Mouse (Mus musculus): ENCODE data around the gene Flt4. TPM values are rescaled to one million over a fixed set of nuclear protein-coding genes. Genes with fewer than 3 reads are reported as not detected.

The Flt4 gene
- total and polyA plus RNA-seq, 2 experiments from 2014 or later, result 1.1 to 2.9 TPM

GRCm38 (mm10) chr11:49650113-49650993, 41.3 kb downstream of the Flt4 start:
- DNase-seq (peak; percentile 37), ATAC-seq (no peak)
- WGBS, result 63% methylated on average over 18 of the region's 18 CpGs
- no peaks in the 10 kb centered on the region for H3K27me3 ChIP-seq (ENCODE audit: insufficient read depth, low read length)
- H3K4me3 ChIP-seq (ENCODE audit: low read depth, low read length), result no peak overlapping the region
- H3K4me1 ChIP-seq (ENCODE audit: insufficient read depth), result peaks cover 3% of the 10 kb centered on the region; the same call in 1 of the 2 replicates
- no peak overlapping the region for H3K27ac ChIP-seq (ENCODE audit: low read depth, low read length)
- H3K9ac ChIP-seq, result no peak overlapping the region
- H3K4me2 ChIP-seq (ENCODE audit: low read depth), result no peak overlapping the region
- no peaks in the 10 kb centered on the region for H3K36me3 ChIP-seq (ENCODE audit: insufficient read depth)
- H3K9me3 ChIP-seq (ENCODE audit: low read length), result no peaks in the 10 kb centered on the region
- TF ChIP-seq CTCF (IDR thresholded peaks at IDR 0.05; ENCODE audit: low read depth), result peak; percentile 48; the same call in 1 of the 2 replicates

GRCm38 (mm10) chr11:49650994-49651761, 42.1 kb downstream of the Flt4 start:
- Histone ChIP-seq H3K4me2 (ENCODE audit: low read depth) (no peak overlapping the region), H3K27ac (ENCODE audit: low read depth, low read length) (no peak overlapping the region), H3K9me3 (ENCODE audit: low read length) (no peaks in the 10 kb centered on the region), H3K27me3 (ENCODE audit: insufficient read depth, low read length) (no peaks in the 10 kb centered on the region), H3K36me3 (ENCODE audit: insufficient read depth) (no peaks in the 10 kb centered on the region), H3K9ac (no peak overlapping the region), H3K4me3 (ENCODE audit: low read depth, low read length) (no peak overlapping the region), H3K4me1 (ENCODE audit: insufficient read depth) (peaks cover 3% of the 10 kb centered on the region; the same call in 1 of the 2 replicates)
- TF ChIP-seq CTCF (IDR thresholded peaks at IDR 0.05; ENCODE audit: low read depth), result no peak
- ATAC-seq (no peak), DNase-seq (no peak)
- 82% methylated on average over 16 of the region's 16 CpGs for WGBS

- Histone ChIP-seq H3K27me3 (ENCODE audit: insufficient read depth, low read length) (no peaks in the 10 kb centered on the region), H3K27ac (ENCODE audit: low read depth, low read length) (no peak overlapping the region), H3K9ac (no peak overlapping the region), H3K36me3 (ENCODE audit: insufficient read depth) (no peaks in the 10 kb centered on the region), H3K4me2 (ENCODE audit: low read depth) (no peak overlapping the region), H3K4me1 (ENCODE audit: insufficient read depth) (peaks cover 3% of the 10 kb centered on the region; the same call in 1 of the 2 replicates), H3K9me3 (ENCODE audit: low read length) (no peaks in the 10 kb centered on the region), H3K4me3 (ENCODE audit: low read depth, low read length) (no peak overlapping the region)
- no peak for TF ChIP-seq CTCF (IDR thresholded peaks at IDR 0.05; ENCODE audit: low read depth)
- DNase-seq, result no peak
- WGBS, result 91% methylated on average over 10 of the region's 10 CpGs
- ATAC-seq, result no peak
Measured at GRCm38 (mm10) chr11:49651762-49652322, 42.8 kb downstream of the Flt4 start.

GRCm38 (mm10) chr11:49652401-49653078, 43.5 kb downstream of the Flt4 start:
- Histone ChIP-seq H3K27ac (ENCODE audit: low read depth, low read length) (no peak overlapping the region), H3K9me3 (ENCODE audit: low read length) (no peaks in the 10 kb centered on the region), H3K36me3 (ENCODE audit: insufficient read depth) (no peaks in the 10 kb centered on the region), H3K4me3 (ENCODE audit: low read depth, low read length) (no peak overlapping the region), H3K4me1 (ENCODE audit: insufficient read depth) (peaks cover 3% of the 10 kb centered on the region; the same call in 1 of the 2 replicates), H3K4me2 (ENCODE audit: low read depth) (peak overlapping the region; percentile 32), H3K27me3 (ENCODE audit: insufficient read depth, low read length) (no peaks in the 10 kb centered on the region), H3K9ac (no peak overlapping the region)
- peak; percentile 90 for ATAC-seq
- DNase-seq, result peak; percentile 88
- 23% methylated on average over 19 of the region's 19 CpGs for WGBS
- peak; percentile 79 for TF ChIP-seq CTCF (IDR thresholded peaks at IDR 0.05; ENCODE audit: low read depth)

- Histone ChIP-seq H3K27ac (ENCODE audit: low read depth, low read length) (no peak overlapping the region), H3K27me3 (ENCODE audit: insufficient read depth, low read length) (no peaks in the 10 kb centered on the region), H3K4me3 (ENCODE audit: low read depth, low read length) (no peak overlapping the region), H3K36me3 (ENCODE audit: insufficient read depth) (no peaks in the 10 kb centered on the region), H3K4me2 (ENCODE audit: low read depth) (peak overlapping the region; percentile 32), H3K9ac (no peak overlapping the region), H3K9me3 (ENCODE audit: low read length) (no peaks in the 10 kb centered on the region), H3K4me1 (ENCODE audit: insufficient read depth) (peaks cover 3% of the 10 kb centered on the region; the same call in 1 of the 2 replicates)
- DNase-seq (no peak), ATAC-seq (0 out of 2 replicates have a peak, but pooled peaks have one; percentile 6)
- WGBS, result 42% methylated on average over 11 of the region's 11 CpGs
- no peak for TF ChIP-seq CTCF (IDR thresholded peaks at IDR 0.05; ENCODE audit: low read depth)
Measured at GRCm38 (mm10) chr11:49653079-49653408, 44.0 kb downstream of the Flt4 start.

- DNase-seq, result no peak
- Histone ChIP-seq H3K4me2 (ENCODE audit: low read depth) (no peak overlapping the region), H3K27ac (ENCODE audit: low read depth, low read length) (no peak overlapping the region), H3K9me3 (ENCODE audit: low read length) (no peaks in the 10 kb centered on the region), H3K36me3 (ENCODE audit: insufficient read depth) (no peaks in the 10 kb centered on the region), H3K9ac (no peak overlapping the region), H3K27me3 (ENCODE audit: insufficient read depth, low read length) (no peaks in the 10 kb centered on the region), H3K4me3 (ENCODE audit: low read depth, low read length) (no peak overlapping the region), H3K4me1 (ENCODE audit: insufficient read depth) (peaks cover 3% of the 10 kb centered on the region; the same call in 1 of the 2 replicates)
- WGBS, result 95% methylated on average over 5 of the region's 5 CpGs
- no peak for TF ChIP-seq CTCF (IDR thresholded peaks at IDR 0.05; ENCODE audit: low read depth)
- ATAC-seq, result no peak
Measured at GRCm38 (mm10) chr11:49654651-49655050, 45.6 kb downstream of the Flt4 start.
